ENCODE assay signal across 20 mouse cellular contexts in genomic region chr11:69592799-69593198, GRCm38 (mm10). TPM values are rescaled to one million over a fixed set of nuclear protein-coding genes. Genes with fewer than 3 reads are reported as not detected.
DNase-seq lines count a peak whose midpoint lies in the region; ATAC-seq and TF ChIP-seq lines count a peak whose summit lies in the region.
"Had no signal": no experiment of that assay in that cellular context is flagged by ENCODE, and none has a peak within 500 bp of the region (broad histone marks: within the 10 kb centered on the region; RNA-seq: fewer than 3 reads in every experiment).

No protein-coding gene starts in this region.

- no peaks in the 10 kb centered on the region for H3K9me3 ChIP-seq in heart, embryonic 13.5 days
- H3K9me3 ChIP-seq in heart, embryonic 12.5 days (replicated peaks) = no peaks in the 10 kb centered on the region
- H3K9me3 ChIP-seq in liver, embryonic 12.5 days (replicated peaks) = no peaks in the 10 kb centered on the region
- H3K9me3 ChIP-seq in liver, postnatal 0 days (ENCODE audit: low read length) = no peaks in the 10 kb centered on the region
- no peaks in the 10 kb centered on the region for H3K9me3 ChIP-seq in forebrain, embryonic 16.5 days (ENCODE audit: control insufficient read depth, low read length)
- H3K9me3 ChIP-seq: embryonic facial prominence, embryonic 13.5 days; hindbrain, embryonic 13.5 days had no signal

- H3K9ac ChIP-seq in heart, embryonic 13.5 days = no peak overlapping the region
- no peak overlapping the region for H3K9ac ChIP-seq in heart, embryonic 12.5 days
- H3K9ac ChIP-seq in liver, embryonic 12.5 days = peak overlapping the region; percentile 28; the same call in 1 of the 2 replicates
- no peak overlapping the region for H3K9ac ChIP-seq in liver, postnatal 0 days (replicated peaks)
- H3K9ac ChIP-seq in forebrain, embryonic 16.5 days (replicated peaks; ENCODE audit: low read depth, low read length) = no peak overlapping the region
- H3K9ac ChIP-seq: hindbrain, embryonic 13.5 days had no signal

- TF ChIP-seq EP300 in liver, postnatal 0 days (IDR thresholded peaks at IDR 0.05; ENCODE audit: low read depth) = no peak

- ATAC-seq in heart, embryonic 13.5 days (ENCODE audit: extremely low read depth, insufficient number of reproducible peaks, low FRiP score, low TSS enrichment) = no peak
- no peak for ATAC-seq in heart, embryonic 12.5 days (ENCODE audit: insufficient number of reproducible peaks, low FRiP score)
- no peak for ATAC-seq in liver, embryonic 12.5 days
- no peak for ATAC-seq in liver, postnatal 0 days
- no peak for ATAC-seq in forebrain, embryonic 16.5 days
- peak; percentile 19; the same call in 1 of the 2 replicates for ATAC-seq in megakaryocyte-erythroid progenitor cell, adult 5-6 weeks (replicated peaks; ENCODE audit: low FRiP score, low TSS enrichment, poor library complexity, severe bottlenecking)

- H3K36me3 ChIP-seq in heart, embryonic 13.5 days = peaks cover 76% of the 10 kb centered on the region
- peaks cover 56% of the 10 kb centered on the region for H3K36me3 ChIP-seq in heart, embryonic 12.5 days
- H3K36me3 ChIP-seq in liver, embryonic 12.5 days = peaks cover 83% of the 10 kb centered on the region
- H3K36me3 ChIP-seq in liver, postnatal 0 days (replicated peaks; ENCODE audit: insufficient read depth, low read length) = peaks cover 41% of the 10 kb centered on the region
- peaks cover 18% of the 10 kb centered on the region for H3K36me3 ChIP-seq in forebrain, embryonic 16.5 days (ENCODE audit: control insufficient read depth, insufficient read depth)

- 87% methylated on average over 4 of the region's 4 CpGs for WGBS in heart, embryonic 13.5 days
- WGBS in heart, embryonic 12.5 days = 80% methylated on average over 4 of the region's 4 CpGs
- WGBS in liver, embryonic 12.5 days (ENCODE audit: insufficient replicate concordance) = 65% methylated on average over 4 of the region's 4 CpGs
- WGBS in liver, postnatal 0 days (ENCODE audit: insufficient replicate concordance) = 64% methylated on average over 4 of the region's 4 CpGs
- 85% methylated on average over 4 of the region's 4 CpGs for WGBS in forebrain, embryonic 16.5 days

- H3K27me3 ChIP-seq in heart, embryonic 13.5 days (replicated peaks) = no peaks in the 10 kb centered on the region
- no peaks in the 10 kb centered on the region for H3K27me3 ChIP-seq in heart, embryonic 12.5 days (replicated peaks)
- no peaks in the 10 kb centered on the region for H3K27me3 ChIP-seq in liver, embryonic 12.5 days (replicated peaks)
- H3K27me3 ChIP-seq in liver, postnatal 0 days (ENCODE audit: insufficient read depth, low read length) = no peaks in the 10 kb centered on the region
- H3K27me3 ChIP-seq in forebrain, embryonic 16.5 days (replicated peaks; ENCODE audit: control insufficient read depth, insufficient read depth, low read length) = no peaks in the 10 kb centered on the region
- H3K27me3 ChIP-seq: embryonic facial prominence, embryonic 13.5 days; hindbrain, embryonic 13.5 days had no signal

- no peak overlapping the region for H3K4me3 ChIP-seq in heart, embryonic 13.5 days
- no peak overlapping the region for H3K4me3 ChIP-seq in heart, embryonic 12.5 days
- no peak overlapping the region for H3K4me3 ChIP-seq in liver, embryonic 12.5 days
- no peak overlapping the region for H3K4me3 ChIP-seq in liver, postnatal 0 days (ENCODE audit: low read depth, low read length)
- H3K4me3 ChIP-seq in forebrain, embryonic 16.5 days (replicated peaks; ENCODE audit: low read length) = no peak overlapping the region
- H3K4me3 ChIP-seq: embryonic facial prominence, embryonic 13.5 days; hindbrain, embryonic 13.5 days had no signal

- TF ChIP-seq CTCF in liver, postnatal 0 days (IDR thresholded peaks at IDR 0.05; ENCODE audit: low read depth) = no peak

- no peak overlapping the region for H3K4me2 ChIP-seq in heart, embryonic 13.5 days
- no peak overlapping the region for H3K4me2 ChIP-seq in heart, embryonic 12.5 days
- H3K4me2 ChIP-seq in liver, embryonic 12.5 days = no peak overlapping the region
- H3K4me2 ChIP-seq in liver, postnatal 0 days (ENCODE audit: low read depth, low read length) = no peak overlapping the region
- no peak overlapping the region for H3K4me2 ChIP-seq in forebrain, embryonic 16.5 days (ENCODE audit: low read length)
- H3K4me2 ChIP-seq: embryonic facial prominence, embryonic 13.5 days; hindbrain, embryonic 13.5 days had no signal

- 0 out of 2 replicates have a peak overlapping the region, but pooled peaks have one; percentile 8 for H3K27ac ChIP-seq in heart, embryonic 13.5 days (replicated peaks)
- H3K27ac ChIP-seq in heart, embryonic 12.5 days (ENCODE audit: poor library complexity, severe bottlenecking) = no peak overlapping the region
- peak overlapping the region; percentile 95 for H3K27ac ChIP-seq in liver, embryonic 12.5 days
- no peak overlapping the region for H3K27ac ChIP-seq in liver, postnatal 0 days (ENCODE audit: low read depth)
- H3K27ac ChIP-seq in forebrain, embryonic 16.5 days (ENCODE audit: low read length) = peak overlapping the region; percentile 29
- H3K27ac ChIP-seq: embryonic facial prominence, embryonic 13.5 days had no signal

- DNase-seq in liver, postnatal 0 days = no peak
- DNase-seq in layer of hippocampus, postnatal 14 days (ENCODE audit: low spot score in 2 of 2) = no peak
- DNase-seq: adrenal gland, postnatal 36 days; cerebellum, adult 9-10 months; heart, adult 11 months; kidney, adult 2 months; kidney, postnatal 25 days had no signal

- H3K4me1 ChIP-seq in heart, embryonic 13.5 days = no peaks in the 10 kb centered on the region
- H3K4me1 ChIP-seq in heart, embryonic 12.5 days (replicated peaks) = no peaks in the 10 kb centered on the region
- peaks cover 58% of the 10 kb centered on the region for H3K4me1 ChIP-seq in liver, embryonic 12.5 days
- H3K4me1 ChIP-seq in liver, postnatal 0 days (ENCODE audit: insufficient read depth) = peaks cover 20% of the 10 kb centered on the region
- H3K4me1 ChIP-seq in forebrain, embryonic 16.5 days (replicated peaks; ENCODE audit: control insufficient read depth, insufficient read depth, low read length) = peaks cover 6% of the 10 kb centered on the region
- H3K4me1 ChIP-seq: embryonic facial prominence, embryonic 13.5 days; hindbrain, embryonic 13.5 days had no signal

RNA-seq across cellular contexts. Expression of gene Trp53, which starts 12.6 kb away (rescaled TPM):
- 82.6 and 86.5 TPM in 2 replicates for polyA plus RNA-seq in heart, embryonic 13.5 days (2015; fragmentation: Nextera tagmentation; extraction: Ambion mirVana)
- polyA plus RNA-seq in heart, embryonic 12.5 days (2016; fragmentation: Nextera tagmentation; extraction: Ambion mirVana) = 76.0 and 79.1 TPM in 2 replicates
- 110 TPM in 2 replicates for polyA plus RNA-seq in liver, embryonic 12.5 days (2016; fragmentation: Nextera tagmentation; extraction: Ambion mirVana)
- polyA plus RNA-seq in liver, postnatal 0 days (2015; fragmentation: Nextera tagmentation; extraction: Ambion mirVana) = 32.6 and 33.5 TPM in 2 replicates
- polyA plus RNA-seq in forebrain, embryonic 16.5 days (2015; fragmentation: Nextera tagmentation; extraction: Ambion mirVana) = 103 and 109 TPM in 2 replicates
- total RNA-seq in megakaryocyte-erythroid progenitor cell, adult 5-6 weeks (2014; fragmentation: Nextera tagmentation) = 286 and 348 TPM in 2 replicates
- total RNA-seq in megakaryocyte-erythroid progenitor cell, adult 5-6 weeks (2017) = 59.0 and 109 TPM in 2 replicates
- total RNA-seq in layer of hippocampus, postnatal 14 days (2021) = 10 to 100 TPM; 27.3 to 29.6 TPM

RNA-seq across cellular contexts. Expression of gene Wrap53, which starts 12.7 kb away (rescaled TPM):
- polyA plus RNA-seq in heart, embryonic 13.5 days (2015; fragmentation: Nextera tagmentation; extraction: Ambion mirVana) = 16.8 TPM in 2 replicates
- 18.7 and 19.5 TPM in 2 replicates for polyA plus RNA-seq in heart, embryonic 12.5 days (2016; fragmentation: Nextera tagmentation; extraction: Ambion mirVana)
- 24.3 and 27.1 TPM in 2 replicates for polyA plus RNA-seq in liver, embryonic 12.5 days (2016; fragmentation: Nextera tagmentation; extraction: Ambion mirVana)
- 8.1 and 10.0 TPM in 2 replicates for polyA plus RNA-seq in liver, postnatal 0 days (2015; fragmentation: Nextera tagmentation; extraction: Ambion mirVana)
- polyA plus RNA-seq in forebrain, embryonic 16.5 days (2015; fragmentation: Nextera tagmentation; extraction: Ambion mirVana) = 27.3 and 28.6 TPM in 2 replicates
- 36.5 and 51.0 TPM in 2 replicates for total RNA-seq in megakaryocyte-erythroid progenitor cell, adult 5-6 weeks (2014; fragmentation: Nextera tagmentation)
- 9.6 and 14.5 TPM in 2 replicates for total RNA-seq in megakaryocyte-erythroid progenitor cell, adult 5-6 weeks (2017)
- total RNA-seq in layer of hippocampus, postnatal 14 days (2021) = 1 to 10 TPM; 8.6 to 9.5 TPM

RNA-seq across cellular contexts. Expression of gene Atp1b2, which starts 12.9 kb away (rescaled TPM):
- 24.5 and 25.0 TPM in 2 replicates for polyA plus RNA-seq in heart, embryonic 13.5 days (2015; fragmentation: Nextera tagmentation; extraction: Ambion mirVana)
- polyA plus RNA-seq in heart, embryonic 12.5 days (2016; fragmentation: Nextera tagmentation; extraction: Ambion mirVana) = 30.9 and 31.1 TPM in 2 replicates
- 38.3 and 39.8 TPM in 2 replicates for polyA plus RNA-seq in liver, embryonic 12.5 days (2016; fragmentation: Nextera tagmentation; extraction: Ambion mirVana)
- 4.0 and 5.3 TPM in 2 replicates for polyA plus RNA-seq in liver, postnatal 0 days (2015; fragmentation: Nextera tagmentation; extraction: Ambion mirVana)
- 30.2 and 33.8 TPM in 2 replicates for polyA plus RNA-seq in forebrain, embryonic 16.5 days (2015; fragmentation: Nextera tagmentation; extraction: Ambion mirVana)
- total RNA-seq in megakaryocyte-erythroid progenitor cell, adult 5-6 weeks (2014; fragmentation: Nextera tagmentation) = 291 and 408 TPM in 2 replicates
- 32.8 and 68.9 TPM in 2 replicates for total RNA-seq in megakaryocyte-erythroid progenitor cell, adult 5-6 weeks (2017)
- total RNA-seq in layer of hippocampus, postnatal 14 days (2021) = 100 to 1,000 TPM; 513 to 551 TPM

RNA-seq across cellular contexts. Expression of gene Shbg, which starts 24.9 kb away (rescaled TPM):
- 0.23 and 1.7 TPM in 2 replicates for polyA plus RNA-seq in heart, embryonic 13.5 days (2015; fragmentation: Nextera tagmentation; extraction: Ambion mirVana)
- 0.13 and 0.82 TPM in 2 replicates for polyA plus RNA-seq in heart, embryonic 12.5 days (2016; fragmentation: Nextera tagmentation; extraction: Ambion mirVana)
- 33.0 and 34.9 TPM in 2 replicates for polyA plus RNA-seq in liver, embryonic 12.5 days (2016; fragmentation: Nextera tagmentation; extraction: Ambion mirVana)
- 4.3 and 4.7 TPM in 2 replicates for polyA plus RNA-seq in liver, postnatal 0 days (2015; fragmentation: Nextera tagmentation; extraction: Ambion mirVana)
- polyA plus RNA-seq in forebrain, embryonic 16.5 days (2015; fragmentation: Nextera tagmentation; extraction: Ambion mirVana) = not detected in 2 replicates
- total RNA-seq in megakaryocyte-erythroid progenitor cell, adult 5-6 weeks (2014; fragmentation: Nextera tagmentation) = not detected in 2 replicates
- total RNA-seq in megakaryocyte-erythroid progenitor cell, adult 5-6 weeks (2017) = not detected in 2 replicates
- total RNA-seq in layer of hippocampus, postnatal 14 days (2021) = not detected
- total RNA-seq: adrenal gland, postnatal 36 days; gastrocnemius, adult 18-20 months; layer of hippocampus, postnatal 36 days; left cerebral cortex, postnatal 36 days had no signal
- polyA plus RNA-seq: embryonic facial prominence, embryonic 13.5 days; heart, postnatal 0 days; hindbrain, embryonic 13.5 days; lung, embryonic 16.5 days; neural tube, embryonic 14.5 days had no signal

RNA-seq across cellular contexts. Expression of gene Sat2, which starts 29.0 kb away (rescaled TPM):
- polyA plus RNA-seq in heart, embryonic 13.5 days (2015; fragmentation: Nextera tagmentation; extraction: Ambion mirVana) = 17.5 and 18.1 TPM in 2 replicates
- polyA plus RNA-seq in heart, embryonic 12.5 days (2016; fragmentation: Nextera tagmentation; extraction: Ambion mirVana) = 16.5 and 17.4 TPM in 2 replicates
- polyA plus RNA-seq in liver, embryonic 12.5 days (2016; fragmentation: Nextera tagmentation; extraction: Ambion mirVana) = 11.5 and 12.4 TPM in 2 replicates
- 15.2 and 18.7 TPM in 2 replicates for polyA plus RNA-seq in liver, postnatal 0 days (2015; fragmentation: Nextera tagmentation; extraction: Ambion mirVana)
- polyA plus RNA-seq in forebrain, embryonic 16.5 days (2015; fragmentation: Nextera tagmentation; extraction: Ambion mirVana) = 17.3 and 23.8 TPM in 2 replicates
- not detected in 2 replicates for total RNA-seq in megakaryocyte-erythroid progenitor cell, adult 5-6 weeks (2014; fragmentation: Nextera tagmentation)
- total RNA-seq in megakaryocyte-erythroid progenitor cell, adult 5-6 weeks (2017) = not detected in 2 replicates
- 10 to 100 TPM; 16.1 to 19.8 TPM for total RNA-seq in layer of hippocampus, postnatal 14 days (2021)

Comparison
In these comparisons a context has a peak if more than half of its experiments do, and no peak if none do; other contexts are left out.
1. H3K27ac ChIP-seq: peak in heart, embryonic 13.5 days (single experiment), liver, embryonic 12.5 days (single experiment) and forebrain, embryonic 16.5 days (single experiment); none in heart, embryonic 12.5 days (single experiment) and liver, postnatal 0 days (single experiment).